Mouse (Mus musculus) limb, embryonic 10.5 days (tissue): ENCODE data around the gene Trim54. TPM values are rescaled to one million over a fixed set of nuclear protein-coding genes. Genes with fewer than 3 reads are reported as not detected.

Source experiments
- DNase-seq: peaks from one replicate; pipeline ENCODE4 v3.0.0-alpha.2; 2017; ENCODE audit warnings: low spot score
- H3K27ac ChIP-seq: fragments of 300-500 bp; sonication (generic); 2 replicates; pipeline ENCODE4 v1.5.1; 2016; ENCODE audit warnings: mild to moderate bottlenecking
- H3K27me3 ChIP-seq: fragments of 300-500 bp; sonication (generic); 2 replicates; pipeline ENCODE4 v1.6.1; 2016; ENCODE audit warnings: low read depth, mild to moderate bottlenecking; ENCODE audit not compliant: poor library complexity, severe bottlenecking
- H3K36me3 ChIP-seq: fragments of 300-500 bp; sonication (generic); 2 replicates; pipeline ENCODE4 v1.6.1; 2016; ENCODE audit warnings: mild to moderate bottlenecking, moderate library complexity
- H3K4me1 ChIP-seq: fragments of 300-500 bp; sonication (generic); 2 replicates; pipeline ENCODE4 v1.6.1; 2016
- H3K4me3 ChIP-seq: fragments of 300-500 bp; sonication (generic); 2 replicates; pipeline ENCODE4 v1.5.1; 2016; ENCODE audit warnings: mild to moderate bottlenecking, moderate library complexity
- H3K9me3 ChIP-seq: fragments of 300-500 bp; sonication (generic); replicated peaks from 2 replicates; pipeline ENCODE4 v1.6.1; 2016; ENCODE audit warnings: mild to moderate bottlenecking
- WGBS: fragments of 180-500 bp; shearing (Covaris S2); methylation state at CpG from one replicate; pipeline ENCODE4 v1.1.7; 2016; 5-methylcytosine and 5-hydroxymethylcytosine counted together
- polyA plus RNA-seq: library from polyadenylated mRNA; unstranded; fragments of >200 nt; fragmentation: Nextera tagmentation; extraction: Ambion mirVana; gene quantifications from 2 replicates; pipeline ENCODE4 v1.2.1, GENCODE M21; 2016

Trim54 gene
- polyA plus RNA-seq, 1 experiment from 2014 or later, result 0.23 TPM

DNA sequence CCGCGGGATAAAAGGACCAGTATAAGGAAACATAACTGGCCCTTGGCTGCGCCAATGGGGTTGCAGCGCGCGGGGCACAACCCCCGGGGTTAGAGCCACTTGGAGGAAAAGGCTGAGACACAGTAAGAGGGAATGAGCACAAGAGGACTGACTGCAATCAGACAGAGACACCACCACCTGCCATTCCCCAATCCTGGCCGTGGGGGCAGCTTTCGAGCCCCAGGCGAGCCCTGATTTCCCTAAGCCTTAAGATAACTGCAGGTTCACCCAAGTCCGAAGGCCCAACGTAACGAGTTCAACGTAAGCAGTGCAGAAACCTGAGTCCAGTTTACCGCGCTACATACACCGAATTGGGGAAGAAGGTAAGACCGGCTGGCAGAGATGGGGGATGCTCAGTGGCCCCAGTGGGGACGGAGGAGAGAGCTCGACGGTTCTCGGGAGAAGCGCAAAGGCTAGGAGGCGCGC, 62.8 kb downstream of the Trim54 start:
- H3K36me3 ChIP-seq, result peaks cover 33% of the 10 kb centered on the region
- peaks cover 9% of the 10 kb centered on the region for H3K4me1 ChIP-seq
- no peaks in the 10 kb centered on the region for H3K9me3 ChIP-seq
- peak overlapping the region; percentile 92 for H3K4me3 ChIP-seq
- WGBS, result under 1% methylated on average over 25 of the region's 25 CpGs
- H3K27me3 ChIP-seq, result no peaks in the 10 kb centered on the region
- peak overlapping the region; percentile 92 for H3K27ac ChIP-seq
- DNase-seq, result peak; percentile 59

DNA sequence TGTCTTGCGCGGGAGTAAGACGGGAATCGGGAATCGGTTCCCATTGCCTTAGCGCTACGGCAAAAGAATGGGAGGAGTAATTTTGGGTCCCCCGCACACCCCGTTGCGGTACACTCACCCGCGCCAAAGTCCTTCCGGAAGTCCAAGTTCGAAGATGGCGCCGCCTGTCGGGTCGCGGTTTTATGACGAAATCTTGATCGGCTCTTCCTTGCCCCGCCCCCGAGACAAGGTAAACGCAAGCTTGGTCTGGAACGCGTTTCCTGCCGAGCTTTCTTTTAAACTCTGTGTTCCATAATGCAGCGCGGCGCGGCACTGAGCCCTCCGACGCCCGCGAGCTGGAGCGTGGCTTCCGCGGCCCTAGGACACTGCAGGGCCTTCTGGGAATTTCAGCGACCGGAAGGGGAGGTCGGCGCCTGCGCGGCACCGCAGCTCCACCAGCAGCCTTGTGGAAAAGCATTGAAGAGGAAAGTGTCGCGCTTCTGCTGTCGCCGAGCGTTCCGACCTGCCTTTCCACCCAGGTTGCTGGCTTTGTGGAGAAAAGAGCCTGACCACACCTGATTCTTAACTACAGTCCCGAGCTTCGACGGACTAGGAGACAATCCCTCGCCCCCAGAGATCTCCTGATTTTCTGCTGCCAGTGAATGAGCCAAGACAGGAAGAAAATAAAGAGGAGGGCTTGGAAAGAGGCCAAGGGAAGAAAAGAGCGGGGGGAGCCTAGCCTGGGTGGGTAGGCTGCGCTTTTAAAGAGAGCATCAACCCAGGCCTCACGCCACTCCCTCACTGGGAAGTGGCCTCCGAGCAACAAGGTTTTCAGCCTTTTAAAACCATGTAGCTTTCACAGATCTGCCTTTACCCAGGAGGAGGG, 63.5 kb downstream of the Trim54 start, which contains the start of the genes Gm29609 and Gtf3c2:
Gm29609 (minus strand) TSS at position 146 of the 865 bp plus-strand sequence.
Gtf3c2 (minus strand) TSS at position 379 of the 865 bp plus-strand sequence.
- H3K36me3 ChIP-seq, result peaks cover 27% of the 10 kb centered on the region

DNA sequence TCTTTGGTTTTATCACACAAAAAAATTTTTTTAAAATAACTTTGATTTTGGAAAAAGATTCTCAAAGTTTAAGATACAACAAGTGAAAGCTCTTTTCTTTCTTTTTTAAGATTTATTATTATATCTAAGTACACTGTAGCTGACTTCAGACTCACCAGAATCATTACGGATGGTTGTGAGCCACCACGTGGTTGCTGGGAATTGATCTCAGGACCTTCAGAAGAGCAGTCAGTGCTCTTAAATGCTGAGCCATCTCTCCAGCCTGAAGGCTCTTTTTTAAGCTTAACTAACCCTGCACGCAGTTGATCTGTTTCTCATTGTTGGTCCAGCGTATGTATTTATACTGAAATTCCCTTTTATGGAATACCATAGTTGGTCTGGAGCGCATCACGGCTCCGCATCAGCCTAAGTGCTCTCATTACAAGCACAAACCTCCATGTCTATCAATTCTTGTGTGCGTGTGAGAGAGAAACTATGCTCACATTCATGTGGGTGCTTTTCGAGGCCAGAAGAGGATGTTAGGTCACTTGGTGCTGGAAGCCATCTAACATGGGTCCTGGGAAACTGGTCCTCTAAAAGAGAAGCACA, 64.8 kb downstream of the Trim54 start:
- H3K27me3 ChIP-seq, result no peaks in the 10 kb centered on the region
- peaks cover 19% of the 10 kb centered on the region for H3K36me3 ChIP-seq
- DNase-seq, result no peak
- peak overlapping the region; percentile 92; the same call in 1 of the 2 replicates for H3K4me3 ChIP-seq
- peaks cover 9% of the 10 kb centered on the region for H3K4me1 ChIP-seq
- WGBS, result 92% methylated on average over 9 of the region's 9 CpGs
- H3K27ac ChIP-seq, result no peak overlapping the region
- H3K9me3 ChIP-seq, result no peaks in the 10 kb centered on the region

More for the DNA sequence above, 63.5 kb downstream of the Trim54 start, which contains the start of the genes Gm29609 and Gtf3c2:
- Histone ChIP-seq H3K4me3 (peak within 1 kb of the TSS; percentile 92), H3K4me1 (peaks cover 9% of the 10 kb centered on the region), H3K27ac (peak within 1 kb of the TSS; percentile 92), H3K27me3 (no peaks in the 10 kb centered on the region), H3K9me3 (no peaks in the 10 kb centered on the region)
- peak; percentile 93 for DNase-seq
- WGBS, result under 1% methylated on average over 59 of the region's 59 CpGs

DNA sequence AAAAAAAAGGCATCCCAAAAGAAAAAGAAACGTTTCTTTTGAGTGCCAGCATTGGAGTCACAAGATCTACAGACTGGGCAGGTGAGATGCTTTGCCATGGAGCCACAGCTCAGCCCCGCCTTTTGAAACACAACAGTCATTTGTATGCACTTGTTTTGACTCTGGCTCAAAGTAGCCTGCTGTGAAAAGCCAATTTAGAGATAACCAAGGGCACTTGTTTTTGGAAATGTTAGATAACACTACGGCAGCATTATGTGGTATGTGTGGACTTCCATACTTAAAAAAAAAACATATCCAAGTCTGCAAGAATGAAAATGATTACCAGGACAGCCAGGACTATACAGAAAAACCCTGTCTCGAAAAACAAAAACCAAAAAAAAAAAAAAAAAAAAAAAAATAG, 67.2 kb downstream of the Trim54 start:
- Histone ChIP-seq H3K4me1 (peaks cover 7% of the 10 kb centered on the region), H3K27ac (no peak overlapping the region), H3K9me3 (no peaks in the 10 kb centered on the region), H3K36me3 (peaks cover 20% of the 10 kb centered on the region), H3K4me3 (no peak overlapping the region), H3K27me3 (no peaks in the 10 kb centered on the region)
- WGBS, result 62% methylated on average over 4 of the region's 4 CpGs
- no peak for DNase-seq

Other genes starting within 250 kb of the Trim54 start
- 68.7 and 82.4 TPM in 2 replicates for gene Tmem214, start 248.7 kb upstream of the Trim54 start, polyA plus RNA-seq
- 20.4 and 29.9 TPM in 2 replicates for gene Agbl5, start 228.0 kb upstream of the Trim54 start, polyA plus RNA-seq
- 403 and 414 TPM in 2 replicates for gene Ost4, start 208.9 kb upstream of the Trim54 start, polyA plus RNA-seq
- gene Emilin1, start 203.3 kb upstream of the Trim54 start, polyA plus RNA-seq, result 202 and 241 TPM in 2 replicates
- 7.1 and 7.8 TPM in 2 replicates for gene Khk, start 195.3 kb upstream of the Trim54 start, polyA plus RNA-seq
- 1.0 and 2.5 TPM in 2 replicates for gene Cgref1, start 171.1 kb upstream of the Trim54 start, polyA plus RNA-seq
- 139 and 142 TPM in 2 replicates for gene Preb, start 156.4 kb upstream of the Trim54 start, polyA plus RNA-seq
- not detected in 2 replicates for gene Tcf23, start 148.1 kb upstream of the Trim54 start, polyA plus RNA-seq
- 51.8 and 69.7 TPM in 2 replicates for gene Atraid, start 68.4 kb upstream of the Trim54 start, polyA plus RNA-seq
- gene Slc5a6, start 67.8 kb upstream of the Trim54 start, polyA plus RNA-seq, result 10.4 and 10.8 TPM in 2 replicates
- 63.1 and 71.3 TPM in 2 replicates for gene Cad, start 61.9 kb upstream of the Trim54 start, polyA plus RNA-seq
- not detected in 2 replicates for gene Dnajc5g, start 10.4 kb upstream of the Trim54 start, polyA plus RNA-seq
- gene Slc30a3, start 8.5 kb upstream of the Trim54 start, polyA plus RNA-seq, result 0.24 and 0.26 TPM in 2 replicates
- not detected in 2 replicates for gene Ucn, start 22.1 kb downstream of the Trim54 start, polyA plus RNA-seq
- 54.2 and 66.0 TPM in 2 replicates for gene Mpv17, start 37.5 kb downstream of the Trim54 start, polyA plus RNA-seq
- gene Gm29609, start 63.2 kb downstream of the Trim54 start, polyA plus RNA-seq, result 1.0 and 1.3 TPM in 2 replicates
- 120 and 136 TPM in 2 replicates for gene Gtf3c2, start 63.4 kb downstream of the Trim54 start, polyA plus RNA-seq
- 128 and 140 TPM in 2 replicates for gene Snx17, start 76.5 kb downstream of the Trim54 start, polyA plus RNA-seq
- 85.7 and 89.6 TPM in 2 replicates for gene Eif2b4, start 76.7 kb downstream of the Trim54 start, polyA plus RNA-seq
- gene Zfp513, start 85.6 kb downstream of the Trim54 start, polyA plus RNA-seq, result 11.8 and 11.9 TPM in 2 replicates
- gene Ppm1g, start 104.0 kb downstream of the Trim54 start, polyA plus RNA-seq, result 189 and 210 TPM in 2 replicates
- 118 and 133 TPM in 2 replicates for gene Nrbp1, start 124.2 kb downstream of the Trim54 start, polyA plus RNA-seq
- 0.40 and 0.48 TPM in 2 replicates for gene Gm9970, start 124.5 kb downstream of the Trim54 start, polyA plus RNA-seq
- gene Krtcap3, start 135.0 kb downstream of the Trim54 start, polyA plus RNA-seq, result 18.3 and 26.7 TPM in 2 replicates
- 34.7 and 48.6 TPM in 2 replicates for gene Ift172, start 174.4 kb downstream of the Trim54 start, polyA plus RNA-seq
- gene Fndc4, start 179.4 kb downstream of the Trim54 start, polyA plus RNA-seq, result 69.0 and 70.6 TPM in 2 replicates
- 0.31 TPM in 1 of 2 replicates, not detected in the other for gene Gckr, start 180.7 kb downstream of the Trim54 start, polyA plus RNA-seq